Mouse (Mus musculus) CD4-positive naive resting alpha-beta T cell, adult 76 days (primary cell): Measurements from ENCODE around the gene Lce6a. TPM values are rescaled to one million over a fixed set of nuclear protein-coding genes. Genes with fewer than 3 reads are reported as not detected.

ENCODE experiments used
- total RNA-seq: library from RNA; stranded (reverse); gene quantifications from one replicate; pipeline ENCODE4 v1.2.4, GENCODE M21; 2023

The Lce6a gene
- total RNA-seq: not detected

DNA sequence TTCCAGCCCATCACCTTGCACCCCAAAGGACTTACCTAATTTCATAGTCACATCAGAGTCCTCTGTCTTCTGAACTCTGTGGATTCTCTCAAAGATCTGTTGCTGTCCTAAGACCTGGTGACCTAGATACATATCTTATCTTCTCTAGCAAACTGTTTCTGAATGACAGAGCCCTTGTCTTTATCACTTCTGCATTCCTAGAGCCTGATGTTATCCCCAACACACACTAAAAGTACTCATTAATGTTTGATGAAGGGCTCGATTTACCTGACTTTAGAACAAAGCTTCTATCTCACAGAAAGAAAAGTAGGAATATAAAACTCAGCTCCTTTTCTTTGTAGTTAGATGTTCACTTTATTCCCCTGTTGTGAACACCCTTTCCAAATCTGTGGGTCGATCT lies at the start of gene Lce6a:
Gene Lce6a (minus strand): TSS at position 101 of the 400 bp plus-strand sequence.

DNA sequence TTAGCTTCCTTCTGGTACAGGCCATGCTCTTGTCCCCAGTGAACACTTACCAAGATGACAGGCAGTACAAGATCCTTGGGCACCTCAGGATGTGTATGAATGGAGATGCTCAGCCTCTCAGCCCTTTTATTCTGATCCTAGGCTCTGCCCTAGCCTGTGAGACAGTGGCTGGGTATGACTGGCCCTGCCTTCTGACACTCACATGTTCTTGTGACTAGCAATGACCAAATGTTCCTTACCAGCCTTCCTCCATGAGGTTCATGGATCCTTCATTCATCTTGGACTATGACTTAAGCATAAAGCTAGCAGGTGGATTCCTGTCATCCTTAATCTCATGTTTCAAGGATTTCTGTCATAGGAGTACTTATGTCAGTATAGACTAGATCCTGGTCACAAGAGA lies 48.8 kb upstream of the Lce6a start, which contains the start of gene Lce1a2:
Gene Lce1a2 (minus strand): TSS at position 101 of the 400 bp plus-strand sequence.

DNA sequence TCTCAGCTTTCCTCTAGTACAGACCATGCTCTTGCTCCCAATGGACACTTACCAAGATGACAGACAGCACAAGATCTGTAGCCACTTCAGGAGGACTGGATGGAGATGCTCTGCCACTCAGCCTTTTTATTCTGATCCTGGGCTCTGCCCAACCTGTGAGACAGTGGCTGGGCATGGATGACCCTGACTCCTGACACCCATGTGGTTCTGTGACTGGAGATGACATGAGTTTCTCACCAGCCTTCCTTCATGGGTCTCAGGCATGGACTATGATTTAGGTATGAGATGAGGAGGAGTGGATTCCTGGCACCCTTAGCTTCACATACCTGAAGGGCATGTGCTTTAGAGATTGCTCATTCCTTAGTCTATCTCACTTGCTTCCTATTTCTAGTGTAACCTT lies 35.4 kb upstream of the Lce6a start, which contains the start of gene Lce1b:
Gene Lce1b (minus strand): TSS at position 101 of the 400 bp plus-strand sequence.

DNA sequence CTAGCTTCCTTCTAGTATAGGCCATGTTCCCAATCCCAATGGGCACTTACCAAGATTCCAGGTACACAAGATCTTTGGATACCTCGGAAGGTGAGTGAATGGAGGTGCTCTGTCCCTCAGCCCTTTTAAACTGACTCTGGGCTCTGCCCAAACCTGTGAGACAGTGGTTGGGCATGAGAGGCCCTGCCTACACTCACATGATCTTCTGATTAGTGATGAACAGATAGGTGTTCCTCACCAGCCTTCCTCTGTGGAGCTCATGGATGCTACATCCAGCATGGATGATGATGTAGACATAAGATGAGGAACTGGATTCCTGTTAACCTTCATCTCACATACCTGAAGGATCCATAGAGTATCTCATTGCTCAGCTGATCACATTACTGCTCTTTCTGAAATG lies 26.7 kb upstream of the Lce6a start, which contains the start of gene Lce1a1:
Gene Lce1a1 (minus strand): TSS at position 101 of the 400 bp plus-strand sequence.

GRCm38 (mm10) chr3:92607392-92607791 lies 14.1 kb downstream of the Lce6a start, which contains the start of gene 2210017I01Rik:
Gene 2210017I01Rik (minus strand): TSS chr3:92607492.

DNA sequence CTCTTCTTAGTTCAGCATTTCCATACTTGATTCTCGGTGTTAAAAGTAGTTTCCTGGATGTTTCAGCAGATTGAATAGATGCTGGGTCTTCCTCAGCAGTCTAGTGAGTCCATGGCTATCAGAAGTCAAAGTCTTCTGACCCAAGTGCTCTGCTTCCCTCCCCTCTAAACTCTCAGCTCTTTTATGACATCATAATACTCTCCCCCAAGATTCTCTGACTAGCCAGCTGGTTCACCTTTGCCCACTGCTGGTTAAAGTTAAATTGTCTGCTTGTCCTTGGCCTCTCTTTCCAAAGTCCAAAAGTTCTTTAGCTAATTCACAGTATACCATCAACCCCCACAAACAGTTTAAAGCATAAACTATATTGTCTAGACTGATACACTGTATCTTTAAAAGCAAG lies 32.6 kb downstream of the Lce6a start, which contains the start of gene Smcp:
Gene Smcp (minus strand): TSS at position 140 of the 400 bp plus-strand sequence.

DNA sequence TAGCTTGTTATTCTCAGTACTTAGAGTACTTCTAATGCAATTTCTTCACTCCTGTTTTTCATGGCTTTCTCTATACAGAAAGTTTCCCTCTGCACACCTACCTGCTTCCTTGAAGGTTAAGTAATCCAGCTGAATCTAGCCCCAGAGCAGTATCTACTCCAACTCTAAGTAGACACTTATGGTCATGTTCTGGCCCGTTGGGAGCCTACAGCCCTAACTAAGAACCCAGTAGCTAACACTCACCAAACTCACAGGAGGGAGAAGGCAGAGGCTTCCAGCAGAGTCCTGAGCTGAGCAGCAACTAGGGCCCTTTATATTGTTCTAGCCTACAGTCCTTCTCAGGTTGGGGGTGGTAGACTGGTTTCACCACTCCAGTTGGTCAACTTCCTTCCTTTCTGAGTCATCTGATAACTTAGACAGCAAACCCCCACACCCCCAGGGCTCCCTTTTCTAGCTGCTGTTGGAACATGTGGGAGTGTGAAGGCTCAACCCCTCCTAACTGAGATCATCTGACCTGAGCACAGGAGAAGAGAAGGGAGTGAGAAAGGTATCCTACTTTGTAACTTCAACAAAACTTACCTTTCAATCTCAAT lies 47.9 kb downstream of the Lce6a start, which contains the start of gene Ivl:
Gene Ivl (minus strand): TSS at position 287 of the 593 bp plus-strand sequence.

Other genes with a start within 250 kb of the Lce6a start
- not detected for gene Sprr2h, start 236.0 kb downstream of the Lce6a start, total RNA-seq
- gene Sprr2i, start 213.7 kb downstream of the Lce6a start, total RNA-seq: not detected
- gene Sprr2j-ps, start 203.6 kb downstream of the Lce6a start, total RNA-seq: not detected
- gene Gm9774, start 192.2 kb downstream of the Lce6a start, total RNA-seq: 0.76 TPM
- not detected for gene Sprr2k, start 189.1 kb downstream of the Lce6a start, total RNA-seq
- not detected for gene Sprr1b, start 182.9 kb downstream of the Lce6a start, total RNA-seq
- not detected for gene Sprr3, start 162.9 kb downstream of the Lce6a start, total RNA-seq
- not detected for gene Sprr1a, start 135.8 kb downstream of the Lce6a start, total RNA-seq
- not detected for gene Sprr4, start 121.2 kb downstream of the Lce6a start, total RNA-seq
- not detected for gene 2310046K23Rik, start 87.1 kb downstream of the Lce6a start, total RNA-seq
- gene Ivl, start 47.9 kb downstream of the Lce6a start, total RNA-seq: not detected
- gene Smcp, start 32.7 kb downstream of the Lce6a start, total RNA-seq: not detected
- not detected for gene 2210017I01Rik, start 14.2 kb downstream of the Lce6a start, total RNA-seq
- gene Lce1a1, start 26.6 kb upstream of the Lce6a start, total RNA-seq: not detected
- gene Lce1b, start 35.3 kb upstream of the Lce6a start, total RNA-seq: not detected
- not detected for gene Lce1a2, start 48.7 kb upstream of the Lce6a start, total RNA-seq
- gene Lce1c, start 57.6 kb upstream of the Lce6a start, total RNA-seq: not detected
- gene Lce1d, start 65.5 kb upstream of the Lce6a start, total RNA-seq: not detected
- gene Lce1e, start 87.4 kb upstream of the Lce6a start, total RNA-seq: not detected
- gene Lce1f, start 98.7 kb upstream of the Lce6a start, total RNA-seq: not detected
- gene Gm38119, start 117.4 kb upstream of the Lce6a start, total RNA-seq: not detected
- gene Lce1g, start 130.7 kb upstream of the Lce6a start, total RNA-seq: not detected
- not detected for gene Lce1h, start 143.4 kb upstream of the Lce6a start, total RNA-seq
- not detected for gene Lce1i, start 157.2 kb upstream of the Lce6a start, total RNA-seq
- gene Lce1j, start 168.9 kb upstream of the Lce6a start, total RNA-seq: not detected
- gene Lce1k, start 186.2 kb upstream of the Lce6a start, total RNA-seq: not detected
- gene Kprp, start 205.6 kb upstream of the Lce6a start, total RNA-seq: not detected
- not detected for gene Lce1l, start 229.6 kb upstream of the Lce6a start, total RNA-seq
- gene 2310050C09Rik, start 248.6 kb upstream of the Lce6a start, total RNA-seq: not detected